Mouse (Mus musculus) heart, adult 2 months (tissue): ENCODE data around the gene Col3a1.

Source experiments
- CTCF ChIP-seq: fragments of 200-600 bp; IDR thresholded peaks from 2 replicates; pipeline ENCODE4 v1.8.1; 2022; ENCODE audit warnings: antibody characterized with exemption, mild to moderate bottlenecking, moderate library complexity
- EP300 ChIP-seq: fragments of 200-500 bp; IDR thresholded peaks from 2 replicates; pipeline ENCODE4 v1.6.1; 2011; ENCODE audit warnings: low read depth, low read length, control low read depth; ENCODE audit not compliant: insufficient read depth

- no peak for TF ChIP-seq EP300
- no peak for TF ChIP-seq CTCF
Observed at GRCm38 (mm10) chr1:45269421-45269820, 41.9 kb upstream of the Col3a1 start.
